Mouse (Mus musculus): ENCODE measurements around the gene Gm21860.
"Not testable (repeated sequence)": the region's sequence is repeated elsewhere in the genome, so short reads cannot be mapped to it uniquely, and the experiment has no call there.

Gene Gm21860

GRCm38 (mm10) chrY:90754721-90755120 lies at the start of gene Gm21860:
Gene Gm21860, minus strand, starts transcription at chrY:90754821.
- DNase-seq (ENCODE audit: low spot score), result not testable (repeated sequence)

GRCm38 (mm10) chrY:90784438-90784837 lies 29.8 kb upstream of the Gm21860 start, which contains the start of gene Gm47283:
Gene Gm47283, plus strand, starts transcription at chrY:90784738.
- not testable (repeated sequence) for DNase-seq (ENCODE audit: low spot score)

- DNase-seq (ENCODE audit: low spot score), result not testable (repeated sequence)
These were observed 9.4 kb downstream of the Gm21860 start for GRCm38 (mm10) chrY:90745256-90745655.

- peak; percentile 92 for DNase-seq (ENCODE audit: low spot score)
These were observed 10.1 kb downstream of the Gm21860 start for GRCm38 (mm10) chrY:90744381-90744981.

GRCm38 (mm10) chrY:90743811-90744220 lies 10.8 kb downstream of the Gm21860 start:
- peak; percentile 52 for DNase-seq (ENCODE audit: low spot score)

- DNase-seq (ENCODE audit: low spot score), result peak; percentile 58
These were observed 11.4 kb downstream of the Gm21860 start for GRCm38 (mm10) chrY:90743053-90743810.

GRCm38 (mm10) chrY:90742261-90743052 lies 12.2 kb downstream of the Gm21860 start:
- DNase-seq (ENCODE audit: low spot score), result peak; percentile 54

GRCm38 (mm10) chrY:90741452-90742260 lies 13.0 kb downstream of the Gm21860 start:
- peak; percentile 71 for DNase-seq (ENCODE audit: low spot score)

GRCm38 (mm10) chrY:90741006-90741405 lies 13.6 kb downstream of the Gm21860 start:
- DNase-seq (ENCODE audit: low spot score), result peak; percentile 81

GRCm38 (mm10) chrY:90740013-90740561 lies 14.5 kb downstream of the Gm21860 start:
- peak; percentile 88 for DNase-seq (ENCODE audit: low spot score)

- DNase-seq (ENCODE audit: low spot score), result peak; percentile 81
These were observed 15.0 kb downstream of the Gm21860 start for GRCm38 (mm10) chrY:90739531-90740012.

GRCm38 (mm10) chrY:90738841-90739530 lies 15.6 kb downstream of the Gm21860 start:
- peak; percentile 69 for DNase-seq (ENCODE audit: low spot score)

- DNase-seq (ENCODE audit: low spot score), result no peak
These were observed 16.3 kb downstream of the Gm21860 start for GRCm38 (mm10) chrY:90738431-90738680.

- DNase-seq (ENCODE audit: low spot score), result no peak
These were observed 16.8 kb downstream of the Gm21860 start for GRCm38 (mm10) chrY:90737606-90738430.

- not testable (repeated sequence) for DNase-seq (ENCODE audit: low spot score)
These were observed 18.2 kb downstream of the Gm21860 start for GRCm38 (mm10) chrY:90736217-90737000.

- DNase-seq (ENCODE audit: low spot score), result not testable (repeated sequence)
These were observed 19.3 kb downstream of the Gm21860 start for GRCm38 (mm10) chrY:90735181-90735895.

- peak; percentile 52 for DNase-seq (ENCODE audit: low spot score)
These were observed 20.3 kb downstream of the Gm21860 start for GRCm38 (mm10) chrY:90734334-90734696.

GRCm38 (mm10) chrY:90733656-90734333 lies 20.8 kb downstream of the Gm21860 start:
- not testable (repeated sequence) for DNase-seq (ENCODE audit: low spot score)

Measured in testis, postnatal 10 days (tissue).